Mouse (Mus musculus) stomach, embryonic 16.5 days (tissue): ENCODE data around the gene Zfp428. TPM values are rescaled to one million over a fixed set of nuclear protein-coding genes. Genes with fewer than 3 reads are reported as not detected.
"Not testable (repeated sequence)": the region's sequence is repeated elsewhere in the genome, so short reads cannot be mapped to it uniquely, and the experiment has no call there.

Source experiments
- ATAC-seq: fragments of 200-750 bp; cut with Nextera tagmentation; 2 replicates; pipeline ENCODE4 v1.8.0; 2017; ENCODE audit warnings: moderate number of reproducible peaks, moderate TSS enrichment; ENCODE audit not compliant: insufficient read depth, low FRiP score
- H3K27ac ChIP-seq: fragments of 300-500 bp; sonication (generic); 2 replicates; pipeline ENCODE4 v1.5.1; 2014; ENCODE audit warnings: low read length
- H3K27me3 ChIP-seq: fragments of 300-500 bp; sonication (generic); 2 replicates; pipeline ENCODE4 v1.6.1; 2014; ENCODE audit warnings: low read length, control low read depth, mixed read lengths; ENCODE audit not compliant: control insufficient read depth, insufficient read depth
- H3K36me3 ChIP-seq: fragments of 300-500 bp; sonication (generic); 2 replicates; pipeline ENCODE4 v1.6.1; 2014; ENCODE audit warnings: low read length; ENCODE audit not compliant: control insufficient read depth, insufficient read depth
- H3K4me1 ChIP-seq: fragments of 300-500 bp; sonication (generic); 2 replicates; pipeline ENCODE4 v1.6.1; 2014; ENCODE audit warnings: low read length, control low read depth, mixed read lengths; ENCODE audit not compliant: control insufficient read depth, insufficient read depth
- H3K4me2 ChIP-seq: fragments of 300-500 bp; sonication (generic); 2 replicates; pipeline ENCODE4 v1.6.1; 2014; ENCODE audit warnings: low read depth, low read length, mixed read lengths
- H3K4me3 ChIP-seq: fragments of 300-500 bp; sonication (generic); replicated peaks from 2 replicates; pipeline ENCODE4 v1.5.1; 2014; ENCODE audit warnings: mild to moderate bottlenecking, low read length
- H3K9ac ChIP-seq: fragments of 300-500 bp; sonication (generic); 2 replicates; pipeline ENCODE4 v1.6.1; 2014; ENCODE audit warnings: low read length
- H3K9me3 ChIP-seq: fragments of 300-500 bp; sonication (generic); replicated peaks from 2 replicates; pipeline ENCODE4 v1.6.1; 2016; ENCODE audit warnings: low read length, control low read depth; ENCODE audit not compliant: control insufficient read depth
- WGBS: fragments of 180-500 bp; shearing (Covaris S2); extraction: QIAGEN DNeasy Blood & Tissue Kit; methylation state at CpG from one replicate; pipeline ENCODE4 v1.1.7; 2014; 5-methylcytosine and 5-hydroxymethylcytosine counted together
- polyA plus RNA-seq: library from polyadenylated mRNA; unstranded; fragments of >200 nt; fragmentation: Nextera tagmentation; extraction: Ambion mirVana; gene quantifications from 2 replicates; pipeline ENCODE4 v1.2.1, GENCODE M21; 2015

The Zfp428 gene
- polyA plus RNA-seq, 1 experiment from 2014 or later, result 24.6 TPM

DNA sequence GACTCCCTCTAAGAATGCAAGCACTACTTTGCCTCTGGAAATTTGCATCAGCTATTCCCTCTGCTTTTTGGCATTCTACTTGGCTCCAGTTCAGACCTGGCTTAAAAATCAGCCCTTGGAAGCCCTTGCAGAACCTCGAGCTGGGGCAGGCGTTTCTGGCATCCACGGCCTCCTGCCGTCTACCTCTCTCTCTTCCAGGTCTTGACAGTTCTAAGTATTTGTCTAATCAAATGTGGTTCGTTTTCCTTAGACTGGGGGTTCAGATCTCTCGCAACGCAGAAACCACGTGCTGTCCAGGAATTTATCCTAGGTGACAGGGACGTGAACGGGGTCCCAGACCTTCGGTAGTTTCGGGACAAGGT lies 349 bp upstream of the Zfp428 start:
- H3K9me3 ChIP-seq, result no peaks in the 10 kb centered on the region
- peaks cover 22% of the 10 kb centered on the region for H3K4me1 ChIP-seq
- 2% methylated on average over 12 of the region's 12 CpGs for WGBS
- peak overlapping the region; percentile 99 for H3K9ac ChIP-seq
- ATAC-seq, result no peak
- H3K4me2 ChIP-seq, result peak overlapping the region; percentile 91
- peak overlapping the region; percentile 99 for H3K27ac ChIP-seq
- H3K4me3 ChIP-seq, result peak overlapping the region; percentile 81
- H3K27me3 ChIP-seq, result 0 out of 2 replicates have a peak, but pooled peaks cover 2% of the 10 kb centered on the region
- no peaks in the 10 kb centered on the region for H3K36me3 ChIP-seq

GRCm38 (mm10) chr7:24507726-24508114 lies 914 bp downstream of the Zfp428 start:
- 0 out of 2 replicates have a peak, but pooled peaks cover 2% of the 10 kb centered on the region for H3K27me3 ChIP-seq
- H3K9me3 ChIP-seq, result no peaks in the 10 kb centered on the region
- peak overlapping the region; percentile 81 for H3K4me3 ChIP-seq
- H3K27ac ChIP-seq, result peak overlapping the region; percentile 99
- WGBS, result under 1% methylated on average over 20 of the region's 20 CpGs
- no peak for ATAC-seq
- H3K4me2 ChIP-seq, result peak overlapping the region; percentile 91
- H3K36me3 ChIP-seq, result no peaks in the 10 kb centered on the region
- peaks cover 22% of the 10 kb centered on the region for H3K4me1 ChIP-seq
- H3K9ac ChIP-seq, result peak overlapping the region; percentile 99

- no peaks in the 10 kb centered on the region for H3K36me3 ChIP-seq
- 91% methylated on average over 7 of the region's 7 CpGs for WGBS
- no peak for ATAC-seq
- H3K27me3 ChIP-seq, result no peaks in the 10 kb centered on the region
- no peaks in the 10 kb centered on the region for H3K9me3 ChIP-seq
- peaks cover 6% of the 10 kb centered on the region; the same call in 1 of the 2 replicates for H3K4me1 ChIP-seq
- no peak within 1 kb of the TSS for H3K9ac ChIP-seq
- no peak within 1 kb of the TSS for H3K4me3 ChIP-seq
- H3K27ac ChIP-seq, result no peak within 1 kb of the TSS
- no peak within 1 kb of the TSS for H3K4me2 ChIP-seq
Observed at GRCm38 (mm10) chr7:24512355-24512754, 5.5 kb downstream of the Zfp428 start, which contains the start of gene AC161166.1. TSS of gene AC161166.1 (minus strand) at chr7:24512455.

GRCm38 (mm10) chr7:24516319-24516718 lies 9.5 kb downstream of the Zfp428 start:
- not testable (repeated sequence) for H3K4me2 ChIP-seq, H3K9ac ChIP-seq, H3K9me3 ChIP-seq, H3K27ac ChIP-seq, H3K27me3 ChIP-seq, H3K4me3 ChIP-seq, H3K4me1 ChIP-seq, H3K36me3 ChIP-seq, ATAC-seq
- WGBS, result 62% methylated on average over 8 of the region's 8 CpGs

DNA sequence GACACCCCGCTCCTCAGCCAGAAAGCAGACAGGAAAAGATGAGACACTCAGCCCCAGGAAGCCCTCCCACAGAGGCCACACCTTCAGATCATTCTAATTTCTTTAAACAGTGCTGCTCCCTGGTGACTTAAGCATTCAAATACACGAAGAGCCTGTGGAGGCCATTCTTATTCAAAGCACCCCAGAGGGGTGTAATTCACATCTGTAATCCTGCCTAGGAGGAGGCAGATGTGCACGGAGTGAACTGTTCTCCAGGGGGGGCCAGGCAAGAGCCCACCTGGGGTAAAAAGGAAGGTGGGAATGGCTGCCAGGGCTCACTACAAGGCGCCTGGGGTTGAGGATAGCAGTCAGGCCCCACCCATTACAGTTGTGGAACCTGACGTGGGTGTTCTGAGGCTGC lies 10.3 kb downstream of the Zfp428 start:
- H3K9me3 ChIP-seq, result no peaks in the 10 kb centered on the region
- WGBS, result 46% methylated on average over 5 of the region's 5 CpGs

DNA sequence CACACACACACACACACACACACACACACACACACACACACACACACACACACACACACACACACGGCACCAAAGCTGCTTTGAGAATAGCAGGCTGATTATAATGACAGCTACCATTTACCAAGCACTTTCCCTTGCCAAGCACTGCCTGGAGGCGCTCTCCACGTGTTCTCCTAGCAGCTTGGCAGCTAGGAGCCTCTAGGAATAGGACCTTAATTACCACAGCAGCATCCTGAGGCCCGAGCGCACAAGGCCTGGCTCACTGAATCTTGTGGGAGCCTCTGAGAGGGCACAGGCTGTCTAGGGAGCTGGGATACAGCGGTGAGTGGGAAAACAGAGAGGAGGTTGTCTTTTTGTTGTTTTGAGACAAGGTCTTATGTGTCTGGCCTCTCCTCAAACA lies 10.8 kb downstream of the Zfp428 start:
- Histone ChIP-seq H3K4me3 (no peak overlapping the region), H3K4me2 (no peak overlapping the region), H3K27me3 (no peaks in the 10 kb centered on the region), H3K9me3 (no peaks in the 10 kb centered on the region), H3K36me3 (no peaks in the 10 kb centered on the region), H3K9ac (no peak overlapping the region), H3K27ac (no peak overlapping the region), H3K4me1 (no peaks in the 10 kb centered on the region; the same call in 1 of the 2 replicates)
- ATAC-seq, result no peak
- WGBS, result 47% methylated on average over 6 of the region's 6 CpGs

More for the DNA sequence above, 10.3 kb downstream of the Zfp428 start:
- Histone ChIP-seq H3K4me1 (no peaks in the 10 kb centered on the region; the same call in 1 of the 2 replicates), H3K9ac (no peak overlapping the region), H3K27me3 (no peaks in the 10 kb centered on the region), H3K4me3 (no peak overlapping the region), H3K4me2 (no peak overlapping the region), H3K27ac (no peak overlapping the region), H3K36me3 (no peaks in the 10 kb centered on the region)
- ATAC-seq, result no peak

GRCm38 (mm10) chr7:24519130-24519529 lies 12.3 kb downstream of the Zfp428 start:
- WGBS, result 63% methylated on average over 3 of the region's 3 CpGs
- no peak overlapping the region for H3K9ac ChIP-seq
- H3K27ac ChIP-seq, result no peak overlapping the region
- ATAC-seq, result no peak
- H3K27me3 ChIP-seq, result no peaks in the 10 kb centered on the region
- no peaks in the 10 kb centered on the region for H3K9me3 ChIP-seq
- no peak overlapping the region for H3K4me3 ChIP-seq
- H3K4me2 ChIP-seq, result no peak overlapping the region
- no peaks in the 10 kb centered on the region; the same call in 1 of the 2 replicates for H3K4me1 ChIP-seq
- no peaks in the 10 kb centered on the region for H3K36me3 ChIP-seq

GRCm38 (mm10) chr7:24520054-24520453 lies 13.2 kb downstream of the Zfp428 start:
- H3K36me3 ChIP-seq, H3K4me2 ChIP-seq, ATAC-seq: not testable (repeated sequence)

GRCm38 (mm10) chr7:24522805-24523204 lies 16.0 kb downstream of the Zfp428 start:
- no peaks in the 10 kb centered on the region for H3K36me3 ChIP-seq
- H3K27ac ChIP-seq, result no peak overlapping the region
- no peak overlapping the region for H3K9ac ChIP-seq
- 50% methylated on average over 5 of the region's 5 CpGs for WGBS
- no peaks in the 10 kb centered on the region for H3K9me3 ChIP-seq
- H3K4me2 ChIP-seq, result no peak overlapping the region
- H3K4me3 ChIP-seq, result no peak overlapping the region
- ATAC-seq, result no peak
- H3K27me3 ChIP-seq, result no peaks in the 10 kb centered on the region
- no peaks in the 10 kb centered on the region for H3K4me1 ChIP-seq

More at GRCm38 (mm10) chr7:24520054-24520453, 13.2 kb downstream of the Zfp428 start:
- H3K4me1 ChIP-seq, H3K9me3 ChIP-seq, H3K4me3 ChIP-seq, H3K9ac ChIP-seq, H3K27ac ChIP-seq, H3K27me3 ChIP-seq: not testable (repeated sequence)
- WGBS, result 85% methylated on average over 9 of the region's 10 CpGs
